Mouse (Mus musculus): ENCODE measurements around the gene Vmn1r172.
"Not testable (repeated sequence)": the region's sequence is repeated elsewhere in the genome, so short reads cannot be mapped to it uniquely, and the experiment has no call there.

Gene Vmn1r172

DNA sequence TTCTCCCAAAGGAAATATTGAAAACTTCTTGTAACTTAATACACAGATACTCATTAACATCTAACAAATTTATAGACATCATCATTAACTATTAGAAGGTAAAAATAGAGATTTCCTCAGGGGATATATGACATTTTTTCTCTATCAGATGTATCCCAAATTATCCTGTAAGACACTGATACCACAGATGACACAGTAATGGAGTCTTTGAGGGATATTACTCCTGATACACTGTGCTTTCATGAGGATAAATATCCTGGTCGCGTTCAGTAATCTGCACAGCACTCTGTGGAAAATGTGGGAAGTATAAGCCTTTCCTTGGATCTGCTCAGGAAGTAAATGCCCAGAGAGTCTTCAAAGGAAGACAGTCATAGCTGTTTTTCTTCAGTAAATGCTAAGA, at the start of gene Vmn1r172:
Vmn1r172 (plus strand) TSS at position 301 of the 400 bp plus-strand sequence.
- DNase-seq, result no peak

DNA sequence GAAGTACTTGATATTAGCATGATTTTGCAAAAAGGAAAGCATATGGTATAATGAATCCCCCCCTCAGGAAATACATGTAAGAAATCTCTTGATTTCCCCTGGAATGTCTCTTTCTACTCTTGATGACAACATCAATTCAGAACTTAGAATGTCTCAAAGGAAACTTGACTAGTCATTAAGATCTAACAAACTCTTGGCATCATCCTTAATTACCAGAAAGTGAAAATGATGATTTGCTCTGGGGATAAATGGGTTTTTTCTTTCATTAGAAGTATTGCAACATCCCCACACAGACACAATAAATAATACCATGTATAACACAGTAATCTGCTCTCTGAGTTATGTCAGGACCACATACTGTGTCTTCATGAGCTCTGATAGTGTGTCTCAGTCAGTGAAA, 27.7 kb upstream of the Vmn1r172 start, which contains the start of gene Vmn1r171:
Vmn1r171 (plus strand) TSS at position 301 of the 400 bp plus-strand sequence.
- no peak for DNase-seq

DNA sequence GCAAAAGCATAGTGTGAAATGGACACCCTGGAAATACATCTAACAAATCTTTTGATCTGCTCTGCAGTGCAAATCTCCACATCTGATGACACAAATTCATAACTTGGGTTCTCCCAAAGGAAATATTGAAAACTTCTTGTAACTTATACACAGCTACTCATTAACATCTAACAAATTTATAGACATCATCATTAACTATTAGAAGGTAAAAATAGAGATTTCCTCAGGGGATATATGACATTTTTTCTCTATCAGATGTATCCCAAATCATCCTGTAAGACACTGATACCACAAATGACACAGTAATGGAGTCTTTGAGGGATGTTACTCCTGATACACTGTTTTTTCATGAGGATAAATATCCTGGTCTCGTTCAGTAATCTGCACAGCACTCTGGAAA, 42.3 kb downstream of the Vmn1r172 start, which contains the start of gene Vmn1r173:
Vmn1r173 (plus strand) TSS at position 301 of the 400 bp plus-strand sequence.
- not testable (repeated sequence) for DNase-seq
